Mouse (Mus musculus): ENCODE data around the gene Slc4a5.

DNA sequence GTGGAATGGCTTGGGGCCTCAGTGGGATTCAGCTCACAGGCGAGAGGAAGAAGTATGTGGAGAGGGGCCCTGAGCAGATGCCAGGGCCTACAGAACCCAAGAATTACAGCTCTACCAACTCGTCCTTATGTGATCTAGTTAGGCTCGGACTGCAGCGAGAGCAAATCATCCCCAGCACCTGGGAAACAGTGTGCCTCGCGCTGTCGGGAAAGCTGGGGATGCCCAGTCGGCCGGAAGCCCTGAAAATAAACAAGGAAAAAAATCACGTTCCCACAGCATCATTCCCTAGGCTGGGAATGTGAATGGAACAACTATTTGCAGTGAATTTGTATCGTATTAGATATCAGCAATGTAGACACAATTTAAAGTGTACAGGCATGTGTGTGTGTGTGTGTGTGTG lies 13.3 kb upstream of the Slc4a5 start:
- TF ChIP-seq MAFK (IDR thresholded peaks at IDR 0.05; ENCODE audit: insufficient read depth, low read depth, low read length), result no peak
- TF ChIP-seq ZNF384 (IDR thresholded peaks at IDR 0.05; ENCODE audit: low read depth, low read length), result no peak
- no peak for TF ChIP-seq HCFC1 (IDR thresholded peaks at IDR 0.05; ENCODE audit: borderline replicate concordance, insufficient read depth, low read length)
- TF ChIP-seq ZC3H11A (IDR thresholded peaks at IDR 0.05; ENCODE audit: borderline replicate concordance, low read depth, low read length), result no peak
- no peak for TF ChIP-seq CHD2 (IDR thresholded peaks at IDR 0.05; ENCODE audit: low read depth, low read length)

All from ES-E14 (cell line).